Mouse (Mus musculus): Measurements from ENCODE around the gene Sycp3.
"Not testable (repeated sequence)": the region's sequence is repeated elsewhere in the genome, so short reads cannot be mapped to it uniquely, and the experiment has no call there.

Gene Sycp3

DNA sequence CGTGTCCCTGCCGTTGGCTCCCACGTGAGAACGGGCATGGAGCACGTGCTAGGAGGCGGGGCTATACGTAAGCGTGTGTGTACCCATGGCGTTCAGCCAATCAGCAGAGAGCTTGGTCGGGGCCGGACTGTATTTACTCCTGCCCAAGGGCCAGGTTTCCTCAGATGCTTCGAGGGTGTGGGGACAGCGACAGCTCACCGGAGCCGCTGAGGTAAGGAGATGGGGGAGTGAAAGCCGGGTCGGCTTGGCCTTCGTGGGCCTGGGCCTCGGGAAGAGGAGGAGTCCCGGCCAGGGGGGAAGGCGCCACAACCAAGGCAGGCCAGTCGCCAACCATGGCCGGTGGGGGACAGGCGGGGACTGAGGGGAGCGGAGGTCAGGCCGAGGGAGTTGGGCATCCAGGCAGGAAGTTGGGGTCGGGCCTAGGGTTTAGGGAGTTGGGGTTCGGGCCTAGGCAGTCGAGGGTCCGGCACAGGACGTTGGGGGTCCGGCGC, at the start of gene Sycp3:
Gene Sycp3, plus strand, starts transcription at position 68 of the 491 bp plus-strand sequence.
- no peak for DNase-seq (ENCODE audit: low spot score)

DNA sequence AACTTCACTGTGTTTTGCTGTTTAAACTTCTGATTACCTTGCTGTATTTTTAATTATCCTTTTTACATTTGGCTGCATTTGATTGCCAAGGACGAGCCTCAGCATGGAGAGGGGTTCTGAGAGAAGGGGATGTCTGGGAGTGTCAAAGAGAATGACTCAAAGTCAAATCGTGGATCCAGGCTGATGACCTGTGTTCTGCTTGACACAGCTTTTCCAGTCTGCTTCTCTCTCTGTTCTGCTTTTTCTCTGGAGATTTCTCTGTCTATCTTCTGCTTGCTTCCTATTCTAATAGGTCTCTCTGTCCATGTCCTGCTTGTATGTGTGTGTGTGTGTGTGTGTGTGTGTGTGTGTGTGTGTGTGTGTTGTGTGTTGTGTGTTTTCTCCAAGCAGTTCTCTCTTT, 49.6 kb upstream of the Sycp3 start:
- no peak for DNase-seq (ENCODE audit: low spot score)

DNA sequence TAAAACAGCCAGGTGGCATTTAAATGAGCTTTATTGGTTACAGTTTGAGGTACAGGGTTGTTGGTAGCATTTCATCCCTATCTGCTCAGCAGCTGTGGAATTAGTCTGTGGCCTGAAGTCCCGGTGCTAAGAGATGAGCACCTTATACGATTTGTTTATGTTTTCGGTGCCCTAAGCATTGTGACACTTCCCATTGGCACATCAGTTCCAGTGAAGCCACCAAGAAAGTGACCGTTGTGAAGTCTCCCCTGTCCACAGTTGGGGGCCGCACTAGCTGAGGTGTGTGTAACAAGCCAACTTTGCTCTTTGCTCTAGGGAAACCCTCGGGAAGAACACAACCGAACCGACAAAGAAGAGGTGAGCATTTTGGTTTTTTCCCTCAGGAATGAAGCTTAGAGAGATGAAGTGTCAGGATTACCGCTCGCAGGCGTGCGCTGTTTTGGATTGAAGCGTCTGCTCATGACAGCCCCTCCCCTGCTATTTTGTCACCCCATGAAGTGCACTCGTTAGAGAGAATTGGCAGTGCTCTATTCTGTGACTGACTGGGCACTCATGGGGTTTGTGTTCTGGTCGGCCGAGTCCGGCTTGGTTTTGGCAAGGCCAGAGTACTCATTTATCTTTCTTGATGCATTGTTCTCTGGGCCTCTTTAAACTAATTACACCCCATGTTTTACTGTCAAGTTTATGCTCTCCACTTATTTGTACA, 46.9 kb upstream of the Sycp3 start:
- DNase-seq (ENCODE audit: low spot score): no peak

DNA sequence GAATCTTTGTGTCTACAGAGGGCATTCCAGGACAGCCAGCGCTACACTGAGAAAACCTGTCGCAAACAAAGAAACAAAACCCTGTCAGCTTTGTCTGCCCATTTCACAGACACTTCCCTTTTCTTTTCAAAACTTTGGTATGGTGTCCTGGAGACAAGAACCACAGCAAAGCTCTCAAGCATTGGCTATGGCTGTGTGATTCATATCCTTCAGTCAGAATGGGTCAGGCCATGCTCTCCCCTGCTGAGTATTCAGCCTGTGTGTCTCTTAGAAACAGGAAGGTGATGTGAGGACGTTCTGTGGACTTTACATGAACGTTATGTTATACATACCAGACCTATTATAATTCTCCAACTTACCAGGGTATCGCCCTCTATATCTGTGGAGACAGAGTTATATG, 41.7 kb upstream of the Sycp3 start:
- DNase-seq (ENCODE audit: low spot score): no peak

DNA sequence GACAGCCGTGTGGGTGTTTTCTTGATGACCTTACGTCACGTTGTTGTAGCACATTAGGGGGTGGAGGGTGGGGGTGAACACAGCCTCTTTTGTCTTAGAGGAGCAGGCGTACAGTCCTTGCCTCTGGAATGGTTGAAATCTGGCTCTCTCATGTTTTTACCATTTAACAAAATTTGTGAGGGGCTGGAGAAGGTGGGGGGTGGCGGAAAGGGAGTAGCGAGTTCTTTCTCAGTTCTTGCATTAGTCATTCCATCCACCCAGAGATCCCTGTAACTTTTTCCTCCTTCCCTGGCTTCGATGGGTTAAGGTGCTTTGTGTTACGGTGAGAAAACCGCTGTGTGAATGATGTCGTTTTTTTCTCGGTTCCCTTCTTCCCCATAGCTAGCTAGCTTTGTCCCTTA, 39.2 kb upstream of the Sycp3 start:
- no peak for DNase-seq (ENCODE audit: low spot score)

DNA sequence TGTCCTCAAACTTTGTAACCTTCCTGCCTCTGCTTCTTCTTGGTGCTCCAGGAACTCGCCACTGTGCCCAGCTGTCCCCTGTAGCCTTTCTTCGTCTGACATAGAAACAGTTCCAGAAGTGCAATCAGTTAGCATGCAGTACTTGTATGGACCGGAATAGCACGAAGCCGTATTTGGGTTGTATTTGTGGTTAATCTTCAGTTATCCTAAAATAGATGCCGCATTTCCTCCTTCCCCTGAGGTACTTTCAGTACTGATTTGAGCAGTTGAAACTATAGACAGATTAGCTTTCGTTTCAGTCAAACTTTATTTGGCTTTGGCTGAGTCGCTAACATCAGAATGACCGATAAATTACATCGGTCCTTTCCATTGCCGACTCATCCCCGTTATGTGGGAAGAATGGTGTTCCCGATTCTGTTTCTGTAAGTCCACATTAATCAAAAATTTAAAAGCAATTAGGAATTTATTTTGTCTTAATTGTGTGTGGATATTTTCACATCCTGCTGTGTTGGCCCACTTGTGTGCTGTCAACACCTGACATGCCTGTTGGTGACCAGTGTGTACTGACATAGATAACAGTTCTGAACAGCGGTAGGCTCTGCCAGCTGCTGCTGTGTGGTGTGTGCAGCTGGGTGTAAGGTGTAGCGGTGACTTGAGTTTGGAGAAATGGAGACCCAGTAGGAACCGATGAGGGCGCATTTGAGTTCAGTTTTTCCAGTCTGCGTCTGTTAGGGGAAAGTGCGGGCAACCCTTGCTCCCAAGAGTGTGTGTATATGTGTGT, 38.5 kb upstream of the Sycp3 start:
- no peak for DNase-seq (ENCODE audit: low spot score)

DNA sequence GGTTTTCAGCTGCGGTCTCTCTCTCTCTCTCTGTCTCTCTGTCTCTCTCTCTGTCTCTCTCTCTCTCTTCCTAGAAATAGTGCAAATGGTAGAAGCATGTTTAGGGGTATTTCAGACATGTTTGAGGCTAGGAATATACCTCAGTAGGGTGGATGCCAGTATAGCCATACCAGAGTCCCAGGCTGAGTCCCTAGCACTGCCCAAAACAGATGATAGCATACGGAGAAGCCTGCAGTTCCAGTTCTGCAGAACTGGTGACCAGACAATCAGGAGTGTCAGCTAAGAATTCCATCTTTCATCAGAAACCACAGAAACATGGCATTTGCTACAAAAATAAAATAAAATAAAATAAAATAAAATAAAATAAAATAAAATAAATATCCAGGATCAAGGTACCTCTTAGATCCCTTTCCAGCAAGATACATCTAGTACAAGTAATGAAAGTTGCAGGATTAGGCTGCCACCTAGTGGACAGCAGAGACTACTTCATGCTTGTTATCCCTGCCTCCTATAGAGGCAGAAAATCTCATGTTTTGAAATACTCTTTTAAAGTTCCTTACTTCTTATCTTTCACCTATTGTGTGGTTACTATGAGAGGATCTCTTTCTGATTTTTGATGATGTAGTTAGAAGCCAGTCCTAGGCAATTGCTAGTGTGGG, 33.1 kb upstream of the Sycp3 start:
- peak; percentile 88 for DNase-seq (ENCODE audit: low spot score)

DNA sequence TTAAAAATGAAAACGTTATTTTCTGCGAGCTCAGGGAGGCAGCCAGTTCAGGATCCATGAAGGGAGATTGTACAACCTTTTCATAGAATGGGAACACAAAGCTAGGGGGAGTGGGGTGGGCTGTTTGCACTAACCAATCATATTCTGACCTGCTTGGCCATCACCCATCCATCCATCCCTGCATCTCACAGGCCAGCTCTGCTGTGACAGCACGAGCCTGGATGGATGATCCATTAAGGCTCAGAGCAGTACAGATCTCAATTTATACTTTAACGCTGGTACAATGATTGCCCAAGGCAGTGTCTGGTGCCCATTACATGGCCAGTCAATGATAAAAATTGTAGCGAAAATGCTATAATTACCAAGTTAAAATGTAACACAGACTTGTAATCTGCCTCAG, 32.5 kb upstream of the Sycp3 start:
- no peak for DNase-seq (ENCODE audit: low spot score)

DNA sequence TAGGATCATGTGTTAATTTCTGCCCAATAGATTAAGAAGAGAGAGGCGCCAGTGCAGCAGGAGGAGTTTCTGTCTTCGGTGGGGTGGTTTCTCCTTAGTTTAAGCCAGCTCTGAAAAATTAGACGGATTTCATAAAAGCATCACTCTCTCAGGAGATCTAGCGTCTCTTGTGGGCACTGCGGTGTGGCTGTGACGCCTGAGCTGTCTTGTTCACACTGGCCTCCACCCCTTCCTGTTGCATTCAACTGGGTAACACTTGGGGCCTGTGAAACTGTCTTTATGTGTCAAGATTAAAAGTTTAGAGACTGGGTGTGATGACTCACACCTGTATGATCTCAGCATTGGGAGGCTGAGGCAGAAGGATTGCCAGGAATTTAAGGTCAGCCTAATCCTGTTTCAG, 31.4 kb upstream of the Sycp3 start:
- DNase-seq (ENCODE audit: low spot score): no peak

DNA sequence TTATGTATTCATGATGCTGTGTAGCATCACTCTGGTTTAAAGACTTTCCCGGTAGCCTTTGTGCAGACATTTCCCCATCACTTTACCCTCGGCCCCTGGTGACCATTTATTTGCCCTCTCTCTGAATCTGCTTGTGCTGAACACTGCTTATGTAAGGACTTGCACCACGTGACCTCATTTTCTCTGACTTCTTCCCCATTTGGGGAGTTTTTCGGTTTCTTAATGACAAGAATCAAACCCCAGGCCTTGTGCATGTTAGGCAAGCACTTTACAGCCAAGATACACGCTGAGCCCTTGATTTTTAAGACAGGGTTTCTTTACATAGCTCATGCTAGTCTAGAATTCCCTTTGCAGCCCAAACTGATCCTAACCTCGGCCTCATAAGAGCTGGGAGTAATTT, 18.1 kb upstream of the Sycp3 start:
- DNase-seq (ENCODE audit: low spot score): no peak

DNA sequence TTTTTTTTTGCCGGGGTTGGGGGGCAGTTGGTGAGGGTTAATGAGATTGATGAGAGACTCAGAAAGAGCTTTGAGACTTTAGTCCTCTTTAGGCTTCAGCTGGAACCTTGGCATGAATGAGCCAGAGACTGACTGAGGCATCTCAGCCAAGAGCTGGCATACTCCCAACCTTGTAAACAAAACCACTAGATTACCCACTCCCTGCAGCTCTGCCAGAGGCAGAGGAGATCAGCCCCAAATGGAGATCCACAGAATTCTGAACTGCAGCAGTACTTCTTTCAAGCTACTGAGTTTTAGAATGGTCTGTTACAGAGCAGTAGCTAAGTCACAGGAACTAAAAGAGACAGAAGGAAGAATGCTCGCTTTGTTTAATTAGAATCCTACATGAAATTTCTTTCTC, 8.1 kb upstream of the Sycp3 start:
- DNase-seq (ENCODE audit: low spot score): no peak

DNA sequence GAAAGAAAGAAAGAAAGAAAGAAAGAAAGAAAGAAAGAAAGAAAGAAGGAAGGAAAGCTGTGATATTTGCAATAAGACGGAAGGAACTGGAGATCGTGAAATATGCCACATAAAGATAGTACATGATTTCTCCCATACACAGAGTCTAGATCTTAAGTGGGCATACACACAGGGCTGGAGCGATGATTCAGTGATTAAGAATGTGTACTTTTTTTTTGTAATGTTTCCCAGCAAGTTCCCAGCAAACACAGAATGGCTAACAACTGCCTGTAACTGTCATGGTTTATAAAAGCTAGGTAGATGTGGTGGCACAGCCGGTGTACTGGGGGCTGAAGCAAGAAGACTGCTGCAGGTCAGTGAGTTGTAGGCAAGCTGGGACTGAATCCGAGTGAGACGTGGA, 7.4 kb upstream of the Sycp3 start:
- DNase-seq (ENCODE audit: low spot score): no peak

DNA sequence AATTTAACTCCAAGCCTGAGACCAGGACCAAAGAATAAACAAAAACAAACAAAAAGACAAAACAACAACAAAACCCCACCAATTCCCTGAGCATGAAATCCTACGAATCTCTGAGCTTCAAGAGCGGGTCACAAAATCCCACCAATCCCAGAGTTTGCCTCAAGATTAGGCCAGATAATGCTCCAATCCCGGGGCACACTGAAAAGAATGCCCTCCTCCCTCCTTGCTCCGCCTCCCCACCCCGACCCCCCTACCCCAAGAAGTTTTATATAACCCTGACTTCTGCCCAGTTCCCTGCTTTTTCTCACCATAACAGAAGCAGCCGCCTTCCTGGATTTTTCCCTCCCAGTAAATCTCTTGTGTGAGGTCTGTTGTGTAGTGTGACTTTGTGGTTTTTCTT, 1.6 kb upstream of the Sycp3 start:
- no peak for DNase-seq (ENCODE audit: low spot score)

DNA sequence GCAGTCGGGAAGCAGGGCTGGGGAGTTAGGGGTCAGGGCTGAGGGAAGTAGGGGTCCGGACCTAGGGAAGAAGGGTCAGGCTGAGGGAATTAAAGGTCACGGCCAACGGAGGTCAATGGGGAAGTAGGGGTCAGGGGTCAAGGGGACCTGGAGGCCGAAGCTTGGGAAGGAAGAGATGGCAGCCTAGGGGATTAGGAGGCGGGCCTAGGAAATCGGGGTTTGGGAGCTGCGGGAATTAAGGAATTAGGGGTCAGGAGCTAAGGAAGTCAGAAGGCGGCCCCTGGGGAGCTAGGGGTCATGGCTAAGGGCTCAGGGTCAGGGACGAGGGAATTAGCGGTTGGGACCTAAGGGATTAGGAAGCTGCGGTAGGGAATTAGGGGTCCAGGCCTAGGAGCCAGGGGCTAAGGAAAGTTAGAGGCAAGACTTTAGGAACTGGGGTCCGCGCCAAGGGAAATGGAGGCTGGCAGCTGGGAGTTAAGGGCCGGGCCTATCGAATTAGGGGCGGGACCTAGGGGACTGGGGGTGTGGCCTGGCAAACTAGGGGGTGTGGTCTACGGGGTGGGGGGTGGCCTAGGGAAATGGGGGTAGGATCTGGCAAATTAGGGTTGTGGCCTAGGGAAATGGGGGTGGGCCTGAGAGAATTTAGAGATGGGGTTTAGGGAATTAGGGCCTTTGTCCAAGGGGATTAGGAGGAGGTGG, 902 bp downstream of the Sycp3 start:
- DNase-seq (ENCODE audit: low spot score): no peak

DNA sequence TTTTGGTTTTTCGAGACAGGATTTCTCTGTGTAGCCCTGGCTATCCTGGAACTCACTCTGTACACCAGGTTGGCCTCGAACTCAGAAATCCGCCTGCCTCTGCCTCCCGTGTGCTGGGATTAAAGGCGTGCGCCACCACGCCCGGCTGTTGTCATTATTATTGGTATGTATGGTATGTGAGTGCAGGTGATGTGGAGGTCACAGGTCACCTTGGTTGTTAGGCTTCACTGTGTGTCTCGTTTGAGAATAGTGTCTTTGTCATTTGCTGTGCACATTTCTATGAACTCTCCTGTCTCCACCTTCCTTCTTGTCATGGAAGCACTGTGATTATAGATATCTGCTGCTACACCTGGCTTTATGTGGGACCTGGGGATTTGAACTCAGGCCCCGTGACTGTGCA, 23.5 kb downstream of the Sycp3 start:
- DNase-seq (ENCODE audit: low spot score): not testable (repeated sequence)

DNA sequence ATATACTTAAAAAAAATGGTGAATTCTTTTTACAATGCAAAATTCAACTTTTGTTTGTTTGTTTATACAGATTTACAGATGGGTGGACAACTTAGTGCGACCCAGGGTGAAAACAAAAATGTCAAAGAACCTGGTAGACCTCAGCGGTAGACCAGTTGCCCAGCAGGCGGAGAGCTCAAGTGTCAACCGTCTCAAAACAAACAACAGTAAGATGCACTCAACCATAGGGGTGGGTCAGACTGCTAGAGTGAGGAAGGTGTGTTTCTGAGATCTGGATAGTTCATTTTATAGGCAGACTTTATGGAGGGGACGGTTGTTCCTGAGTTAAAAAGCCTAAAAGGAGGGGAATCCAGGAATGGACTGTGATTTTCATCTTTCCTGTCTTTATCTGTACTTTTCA, 29.3 kb downstream of the Sycp3 start:
- DNase-seq (ENCODE audit: low spot score): no peak

DNA sequence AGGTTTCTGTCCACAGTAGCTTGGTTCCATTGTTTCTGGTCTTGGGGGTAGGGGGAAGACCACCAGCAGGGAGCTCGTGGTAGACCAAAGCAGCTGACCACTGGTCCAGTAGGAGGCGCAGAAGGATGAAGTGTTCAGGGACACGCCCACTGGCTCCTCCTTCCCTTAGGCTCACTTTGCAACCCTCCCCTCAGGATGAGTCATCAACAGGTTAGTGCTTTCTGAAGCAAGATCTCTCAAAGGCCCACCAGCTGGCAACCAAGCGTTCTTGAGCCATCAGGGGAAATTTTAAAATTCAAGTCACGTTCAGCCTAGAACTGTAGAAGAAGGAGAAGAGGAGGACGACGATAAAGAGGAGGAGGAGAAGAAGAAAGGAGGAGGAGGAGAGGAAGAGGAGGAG, 32.3 kb downstream of the Sycp3 start:
- DNase-seq (ENCODE audit: low spot score): no peak

DNA sequence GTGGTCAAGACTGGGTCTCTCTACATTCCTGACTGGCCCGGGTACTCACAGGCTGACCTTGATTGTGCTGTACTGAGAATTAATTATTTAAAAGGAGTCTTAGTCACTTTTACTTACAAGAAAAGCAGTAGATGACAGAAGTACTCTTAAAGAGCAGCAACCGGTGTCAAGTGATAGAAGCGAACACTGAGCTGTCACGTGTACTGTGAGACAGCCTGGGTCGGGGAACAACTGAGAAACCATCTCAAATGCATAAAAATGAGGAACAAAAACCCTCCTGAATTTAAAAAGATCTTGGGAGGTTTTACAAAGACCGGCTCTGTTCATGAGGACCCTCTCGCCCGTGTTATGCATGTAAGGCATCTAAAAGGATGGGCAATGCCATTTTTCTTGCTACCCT, 33.3 kb downstream of the Sycp3 start:
- no peak for DNase-seq (ENCODE audit: low spot score)

DNA sequence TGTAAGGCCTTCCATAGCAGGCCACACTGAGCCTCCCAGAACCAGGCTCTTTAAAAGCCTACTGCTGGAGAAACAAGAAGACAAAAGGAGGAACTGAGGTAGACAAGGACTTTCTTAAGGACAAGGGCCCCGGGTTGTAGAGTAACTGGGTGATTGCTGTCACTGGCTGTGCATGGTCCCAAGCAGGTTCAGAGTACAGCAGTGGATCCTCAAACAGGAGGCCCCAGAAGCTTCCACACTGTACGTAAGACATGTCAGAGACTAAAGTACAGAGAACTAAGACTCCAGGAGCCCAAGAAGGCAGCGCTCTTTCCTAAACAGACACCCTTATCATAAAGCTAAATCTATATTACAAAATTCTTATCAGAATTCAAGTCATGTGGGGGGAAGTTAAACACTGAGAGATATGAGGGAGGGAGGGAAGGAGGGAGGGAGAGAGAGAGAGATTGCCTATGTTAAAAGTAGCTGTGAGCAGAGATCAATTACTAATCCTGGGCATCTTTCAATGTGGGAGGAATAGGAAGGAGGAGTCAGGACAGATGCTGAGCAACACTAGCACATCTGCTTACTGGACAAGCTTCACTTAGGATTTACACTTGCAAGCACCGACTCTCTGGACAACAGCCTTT, 35.7 kb downstream of the Sycp3 start:
- DNase-seq (ENCODE audit: low spot score): no peak

DNA sequence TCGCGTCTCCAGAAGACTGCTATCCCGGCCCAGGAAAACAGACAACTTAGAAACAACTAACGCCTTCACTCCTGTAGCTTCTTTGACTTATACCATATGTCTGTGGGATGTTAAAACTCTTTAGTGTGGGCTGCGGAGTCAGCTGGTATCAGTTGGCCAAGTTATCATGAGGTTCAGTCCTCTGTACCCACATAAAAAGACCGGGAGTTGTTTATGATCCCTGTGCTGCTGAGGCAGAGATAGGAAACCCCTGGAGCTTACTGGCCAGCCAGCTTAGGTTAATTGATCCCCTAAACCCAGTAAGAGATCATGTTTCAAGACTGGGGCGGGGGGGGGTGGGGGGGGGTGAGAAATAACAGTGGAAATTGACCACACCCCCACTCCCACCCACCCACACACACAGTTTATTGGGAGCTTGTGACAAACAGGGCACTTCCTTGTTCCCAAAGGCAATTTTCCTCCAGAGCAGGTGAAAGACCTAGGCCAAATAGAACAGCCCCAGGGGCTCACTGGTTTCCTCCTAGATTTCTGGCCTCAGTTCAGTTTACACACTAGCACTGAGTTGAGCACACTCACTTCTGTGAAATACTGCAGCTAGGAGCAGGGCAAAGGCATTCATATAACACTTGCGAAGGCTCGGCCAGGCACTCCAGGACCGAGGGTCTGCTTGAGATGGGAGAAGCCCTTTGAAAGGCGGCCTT, 37.6 kb downstream of the Sycp3 start:
- no peak for DNase-seq (ENCODE audit: low spot score)

DNA sequence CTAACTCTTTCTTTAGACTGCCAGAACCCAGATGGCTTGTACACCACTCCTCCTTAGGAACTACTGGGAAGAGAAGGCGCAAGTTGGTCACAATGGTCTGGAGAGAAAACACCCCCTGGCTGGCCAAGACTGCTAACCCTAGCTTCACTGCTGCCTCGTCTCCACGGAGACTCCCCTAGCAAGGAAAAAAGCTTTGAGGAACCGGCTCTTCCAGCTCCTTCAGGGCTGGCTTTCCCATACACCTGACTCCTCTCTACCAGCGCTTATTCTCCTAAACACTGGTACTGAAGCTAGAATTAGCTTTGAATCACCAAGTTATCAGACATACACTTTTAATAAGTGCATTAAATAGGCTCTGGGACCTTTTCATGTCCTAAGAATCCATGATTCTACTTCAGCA, 40.6 kb downstream of the Sycp3 start:
- no peak for DNase-seq (ENCODE audit: low spot score)
